Mouse (Mus musculus) duodenum, adult 2 months (tissue): ENCODE results near the gene Fthl17b. TPM values are rescaled to one million over a fixed set of nuclear protein-coding genes. Genes with fewer than 3 reads are reported as not detected.

ENCODE experiments used
- polyA plus RNA-seq: library from polyadenylated mRNA; depleted of rRNA; stranded (reverse); fragments of >200 nt; gene quantifications from 2 replicates; pipeline ENCODE4 v1.2.3, GENCODE M21; 2012; ENCODE audit warnings: low replicate concordance; rRNA removed

Gene Fthl17b
- not detected in 2 replicates for polyA plus RNA-seq

DNA sequence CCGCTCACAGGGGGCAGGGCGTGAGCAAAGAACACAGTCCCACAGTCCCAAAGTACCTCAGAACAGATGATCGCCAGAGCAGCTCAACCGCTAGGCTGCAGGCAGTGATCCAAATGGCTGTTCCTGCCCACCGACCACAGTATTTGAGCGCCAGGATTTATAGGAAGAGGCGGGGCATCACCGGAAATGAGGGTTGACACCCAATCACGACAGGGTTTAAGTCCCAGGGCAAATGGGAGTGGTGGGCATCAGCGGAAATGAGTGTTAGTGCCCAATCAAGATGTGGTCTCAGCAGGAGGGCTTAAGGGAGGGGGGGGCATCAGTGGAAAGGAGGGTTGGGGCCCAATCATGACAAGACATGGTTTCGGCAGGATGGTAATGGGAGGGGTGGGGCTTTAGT is at the start of gene Fthl17b:
Gene Fthl17b (minus strand): TSS at position 101 of the 400 bp plus-strand sequence.

DNA sequence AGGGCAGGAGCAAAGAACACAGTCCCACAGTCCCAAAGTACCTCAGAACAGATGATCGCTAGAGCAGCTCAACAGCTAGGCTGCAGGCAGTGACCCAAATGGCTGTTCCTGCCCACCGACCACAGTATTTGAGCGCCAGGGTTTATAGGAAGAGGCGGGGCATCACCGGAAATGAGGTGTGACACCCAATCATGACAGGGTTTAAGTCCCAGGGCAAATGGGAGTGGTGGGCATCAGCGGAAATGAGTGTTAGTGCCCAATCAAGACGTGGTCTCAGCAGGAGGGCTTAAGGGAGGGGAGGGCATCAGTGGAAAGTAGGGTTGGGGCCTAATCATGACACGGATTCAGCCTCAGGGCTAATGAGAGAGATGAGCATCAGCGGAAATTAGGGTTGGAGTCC is 23.9 kb upstream of the Fthl17b start, which contains the start of gene Fthl17d:
Gene Fthl17d (minus strand): TSS at position 101 of the 400 bp plus-strand sequence.

DNA sequence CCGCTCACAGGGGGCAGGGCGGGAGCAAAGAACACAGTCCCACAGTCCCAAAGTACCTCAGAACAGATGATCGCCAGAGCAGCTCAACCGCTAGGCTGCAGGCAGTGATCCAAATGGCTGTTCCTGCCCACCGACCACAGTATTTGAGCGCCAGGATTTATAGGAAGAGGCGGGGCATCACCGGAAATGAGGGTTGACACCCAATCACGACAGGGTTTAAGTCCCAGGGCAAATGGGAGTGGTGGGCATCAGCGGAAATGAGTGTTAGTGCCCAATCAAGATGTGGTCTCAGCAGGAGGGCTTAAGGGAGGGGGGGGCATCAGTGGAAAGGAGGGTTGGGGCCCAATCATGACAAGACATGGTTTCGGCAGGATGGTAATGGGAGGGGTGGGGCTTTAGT is 13.7 kb upstream of the Fthl17b start, which contains the start of gene Fthl17c:
Gene Fthl17c (minus strand): TSS at position 101 of the 400 bp plus-strand sequence.

Other genes starting within 250 kb of the Fthl17b start
- gene Ssx9, start 214.5 kb downstream of the Fthl17b start, polyA plus RNA-seq, result not detected in 2 replicates
- gene Ssxb5, start 159.3 kb downstream of the Fthl17b start, polyA plus RNA-seq, result not detected in 2 replicates
- gene Gm6592, start 119.0 kb downstream of the Fthl17b start, polyA plus RNA-seq, result not detected in 2 replicates
- gene Gm5751, start 88.7 kb downstream of the Fthl17b start, polyA plus RNA-seq, result not detected in 2 replicates
- 1.5 and 1.9 TPM in 2 replicates for gene B630019K06Rik, start 70.6 kb downstream of the Fthl17b start, polyA plus RNA-seq
- gene Fthl17c, start 13.6 kb upstream of the Fthl17b start, polyA plus RNA-seq, result not detected in 2 replicates
- gene Fthl17d, start 23.8 kb upstream of the Fthl17b start, polyA plus RNA-seq, result not detected in 2 replicates
- gene Fthl17e, start 70.5 kb upstream of the Fthl17b start, polyA plus RNA-seq, result not detected in 2 replicates
- not detected in 2 replicates for gene Fthl17f, start 100.0 kb upstream of the Fthl17b start, polyA plus RNA-seq
- gene 4930402K13Rik, start 141.6 kb upstream of the Fthl17b start, polyA plus RNA-seq, result not detected in 2 replicates
- 0.02 and 0.15 TPM in 2 replicates for gene Lancl3, start 236.9 kb upstream of the Fthl17b start, polyA plus RNA-seq